Mouse (Mus musculus) CH12.LX (cell line): ENCODE measurements at regions not wholly inside any gene's neighbourhood (a gene's known extent, or its start where the extent isn't known, plus 50 kb on each side); places are given as distances from the start of the nearest gene placed in this dataset.

Experiments used
- DNase-seq: peaks from one replicate; pipeline ENCODE4 v3.0.0-alpha.2; 2013; ENCODE audit errors: extremely low read depth
- H3K27ac ChIP-seq: 2 replicates; pipeline ENCODE4 v1.5.1; 2012; ENCODE audit warnings: low read depth, mild to moderate bottlenecking, control low read depth, moderate library complexity; ENCODE audit not compliant: insufficient read depth
- H3K27me3 ChIP-seq: replicated peaks from 2 replicates; pipeline ENCODE3; 2012; ENCODE audit warnings: inconsistent platforms
- H3K36me3 ChIP-seq, 2 experiments: replicated peaks in 1 of 2; 2 replicates each; pipeline versions ENCODE3 to v1.6.1; 2012; ENCODE audit warnings: inconsistent platforms in 1 of 2, low read length in 1 of 2, mild to moderate bottlenecking in 1 of 2, mixed read lengths in 1 of 2, moderate library complexity in 1 of 2; ENCODE audit not compliant: control insufficient read depth in 1 of 2, insufficient read depth in 1 of 2
- H3K4me1 ChIP-seq, 2 experiments: 2 replicates each; pipeline ENCODE4 v1.6.1; 2012; ENCODE audit warnings: inconsistent platforms in 1 of 2, moderate library complexity in 1 of 2; ENCODE audit not compliant: insufficient read depth in 2 of 2, control insufficient read depth in 1 of 2
- H3K4me2 ChIP-seq: 2 replicates; pipeline ENCODE4 v1.6.1; 2012; ENCODE audit warnings: low read depth, mild to moderate bottlenecking, control low read depth; ENCODE audit not compliant: poor library complexity, insufficient read depth, severe bottlenecking
- H3K4me3 ChIP-seq, 3 experiments: fragments of 150-350 bp in 1 of 3; sonication (generic) in 1 of 3; replicated peaks in 1 of 3; 2 replicates each; pipeline versions ENCODE3 to v1.5.1; 2011 to 2012; ENCODE audit warnings: low read depth in 2 of 3, low read length in 2 of 3, mild to moderate bottlenecking in 2 of 3, moderate library complexity in 2 of 3, control low read depth in 1 of 3, improper control_type of control experiment in 1 of 3, inconsistent platforms in 1 of 3, mixed read lengths in 1 of 3; ENCODE audit not compliant: poor library complexity in 1 of 3
- H3K79me2 ChIP-seq: replicated peaks from 2 replicates; pipeline ENCODE4 v1.6.1; 2012; ENCODE audit warnings: mild to moderate bottlenecking, moderate library complexity; ENCODE audit not compliant: control insufficient read depth, poor library complexity, insufficient read depth, severe bottlenecking; ENCODE audit errors: extremely low read depth
- H3K9ac ChIP-seq: 2 replicates; pipeline ENCODE4 v1.6.1; 2012; ENCODE audit warnings: low read depth, mild to moderate bottlenecking, control low read depth, moderate library complexity; ENCODE audit not compliant: insufficient read depth
- H3K9me3 ChIP-seq: replicated peaks from 2 replicates; pipeline ENCODE3; 2012; ENCODE audit warnings: low read length, inconsistent platforms, mixed read lengths
- BHLHE40 ChIP-seq: IDR thresholded peaks from 2 replicates; pipeline ENCODE4 v1.6.1; 2011; ENCODE audit warnings: mild to moderate bottlenecking, low read depth, low read length, improper control_type of control experiment
- CHD1 ChIP-seq: IDR thresholded peaks from 2 replicates; pipeline ENCODE4 v1.6.1; 2012; ENCODE audit warnings: low read depth, low read length, improper control_type of control experiment, inconsistent platforms
- CHD2 ChIP-seq: IDR thresholded peaks from 2 replicates; pipeline ENCODE4 v1.6.1; 2011; ENCODE audit warnings: low read length, improper control_type of control experiment
- CTCF ChIP-seq, 2 experiments: IDR thresholded peaks in 1 of 2; conservative IDR thresholded peaks in 1 of 2; 2 replicates each; pipeline ENCODE4 v1.5.1; 2011 to 2012; ENCODE audit warnings: low read depth in 2 of 2, low read length in 2 of 2, improper control_type of control experiment in 1 of 2, inconsistent platforms in 1 of 2, mild to moderate bottlenecking in 1 of 2, moderate library complexity in 1 of 2
- ELF1 ChIP-seq: IDR thresholded peaks from 2 replicates; pipeline ENCODE4 v1.6.1; 2014; ENCODE audit warnings: low read depth, mild to moderate bottlenecking, inconsistent platforms, low read length, improper control_type of control experiment
- EP300 ChIP-seq: IDR thresholded peaks from 2 replicates; pipeline ENCODE4 v1.6.1; 2011; ENCODE audit warnings: low read length, improper control_type of control experiment
- ETS1 ChIP-seq: conservative IDR thresholded peaks from 2 replicates; pipeline ENCODE4 v1.6.1; 2012; ENCODE audit warnings: low read depth, mild to moderate bottlenecking, inconsistent platforms, low read length, improper control_type of control experiment, moderate library complexity
- GABPA ChIP-seq: IDR thresholded peaks from 2 replicates; pipeline ENCODE4 v1.6.1; 2012; ENCODE audit warnings: low read depth, low read length, improper control_type of control experiment, inconsistent platforms; ENCODE audit not compliant: insufficient replicate concordance
- IRF4 ChIP-seq: IDR thresholded peaks from 2 replicates; pipeline ENCODE4 v1.6.1; 2014; ENCODE audit warnings: low read depth, mild to moderate bottlenecking, inconsistent platforms, low read length, improper control_type of control experiment
- JUN ChIP-seq: IDR thresholded peaks from 2 replicates; pipeline ENCODE4 v1.6.1; 2011; ENCODE audit warnings: low read depth, mild to moderate bottlenecking, low read length, improper control_type of control experiment, moderate library complexity; ENCODE audit not compliant: insufficient read depth
- JUND ChIP-seq: conservative IDR thresholded peaks from 2 replicates; pipeline ENCODE4 v1.6.1; 2011; ENCODE audit warnings: low read depth, low read length, improper control_type of control experiment
- KAT2A ChIP-seq: IDR thresholded peaks from 2 replicates; pipeline ENCODE4 v1.6.1; 2012; ENCODE audit warnings: low read length, improper control_type of control experiment, inconsistent platforms; ENCODE audit not compliant: insufficient replicate concordance
- MAFK ChIP-seq: IDR thresholded peaks from 2 replicates; pipeline ENCODE4 v1.6.1; 2011; ENCODE audit warnings: low read length, improper control_type of control experiment; ENCODE audit not compliant: insufficient replicate concordance
- MAZ ChIP-seq: IDR thresholded peaks from 2 replicates; pipeline ENCODE4 v1.6.1; 2012; ENCODE audit warnings: low read depth, mild to moderate bottlenecking, inconsistent platforms, low read length, improper control_type of control experiment, moderate library complexity
- MYC ChIP-seq: IDR thresholded peaks from 2 replicates; pipeline ENCODE4 v1.6.1; 2011; ENCODE audit warnings: low read depth, mild to moderate bottlenecking, improper control_type of control experiment, low read length
- NELFE ChIP-seq: IDR thresholded peaks from 2 replicates; pipeline ENCODE4 v1.6.1; 2011; ENCODE audit warnings: low read depth, low read length, improper control_type of control experiment
- NRF1 ChIP-seq: IDR thresholded peaks from 2 replicates; pipeline ENCODE4 v1.6.1; 2014; ENCODE audit warnings: low read depth, mild to moderate bottlenecking, inconsistent platforms, low read length, improper control_type of control experiment, moderate library complexity
- PAX5 ChIP-seq: IDR thresholded peaks from 2 replicates; pipeline ENCODE4 v1.6.1; 2012; ENCODE audit warnings: low read length, inconsistent platforms, mixed read lengths
- POLR2A ChIP-seq: IDR thresholded peaks from 2 replicates; pipeline ENCODE4 v1.6.1; 2011; ENCODE audit warnings: low read depth, mild to moderate bottlenecking, improper control_type of control experiment, low read length
- POLR2AphosphoS2 ChIP-seq: IDR thresholded peaks from 2 replicates; pipeline ENCODE4 v1.6.1; 2011; ENCODE audit warnings: low read depth, low read length, improper control_type of control experiment
- RAD21 ChIP-seq: IDR thresholded peaks from 2 replicates; pipeline ENCODE4 v1.6.1; 2011; ENCODE audit warnings: low read depth, mild to moderate bottlenecking, low read length, improper control_type of control experiment, moderate library complexity
- RCOR1 ChIP-seq: conservative IDR thresholded peaks from 2 replicates; pipeline ENCODE4 v1.6.1; 2012; ENCODE audit warnings: low read depth, mild to moderate bottlenecking, inconsistent platforms, low read length, improper control_type of control experiment
- SMC3 ChIP-seq: IDR thresholded peaks from 2 replicates; pipeline ENCODE4 v1.6.1; 2011; ENCODE audit warnings: low read depth, low read length, improper control_type of control experiment
- TBP ChIP-seq: conservative IDR thresholded peaks from 2 replicates; pipeline ENCODE4 v1.6.1; 2011; ENCODE audit warnings: low read depth, low read length, improper control_type of control experiment
- UBTF ChIP-seq: IDR thresholded peaks from 2 replicates; pipeline ENCODE4 v1.6.1; 2012; ENCODE audit warnings: low read depth, mild to moderate bottlenecking, inconsistent platforms, low read length, improper control_type of control experiment, moderate library complexity
- USF2 ChIP-seq: conservative IDR thresholded peaks from 2 replicates; pipeline ENCODE4 v1.6.1; 2011; ENCODE audit warnings: low read depth, low read length, improper control_type of control experiment
- ZNF384 ChIP-seq: IDR thresholded peaks from 2 replicates; pipeline ENCODE4 v1.6.1; 2012; ENCODE audit warnings: low read depth, low read length, improper control_type of control experiment, inconsistent platforms
- dilution Hi-C: fragments of 300-500 bp; cut with MboI; formaldehyde crosslinking; loops from 2 replicates; pipeline ENCODE4 v1.14.3; 2020; ENCODE audit warnings: low sequenced_read_pairs; ENCODE audit not compliant: extremely low pct_unique_long_range_greater_than_20kb, extremely low pct_ligation_motif_present
- in situ Hi-C: fragments of 300-500 bp; cut with MboI; formaldehyde crosslinking; loops from 3 replicates; pipeline ENCODE4 v1.14.3; 2019; ENCODE audit warnings: low sequenced_read_pairs, low pct_ligation_motif_present, low pct_unique_long_range_greater_than_20kb, mixed read lengths

- H3K9ac ChIP-seq = no peak overlapping the region
- no peak overlapping the region for H3K27ac ChIP-seq
- H3K36me3 ChIP-seq = no peaks in the 10 kb centered on the region
- H3K4me2 ChIP-seq = no peak overlapping the region
- no peaks in the 10 kb centered on the region for H3K9me3 ChIP-seq
- no peak for DNase-seq
- in situ Hi-C loops (no loop called here), dilution Hi-C loops (no loop called here)
- H3K4me1 ChIP-seq = no peaks in the 10 kb centered on the region
- TF ChIP-seq NELFE (no peak), BHLHE40 (no peak), CTCF (conservative IDR thresholded peaks at IDR 0.05 in 1 of 2, IDR thresholded peaks at IDR 0.05 in 1 of 2; ENCODE audit: low read depth in 2 of 2, low read length in 2 of 2) (no peak), TBP (no peak), RAD21 (no peak), EP300 (no peak), PAX5 (no peak), RCOR1 (no peak), GABPA (no peak), JUND (no peak), POLR2AphosphoS2 (no peak), IRF4 (no peak), MAFK (no peak), SMC3 (no peak), CHD1 (no peak), POLR2A (no peak), ELF1 (no peak), MYC (no peak), ZNF384 (no peak), KAT2A (no peak)
- no peaks in the 10 kb centered on the region for H3K79me2 ChIP-seq
- no peak overlapping the region for H3K4me3 ChIP-seq
- no peaks in the 10 kb centered on the region for H3K27me3 ChIP-seq
These were observed 645.5 kb upstream of the Cdh11 start for GRCm38 (mm10) chr8:103430874-103431492.

DNA sequence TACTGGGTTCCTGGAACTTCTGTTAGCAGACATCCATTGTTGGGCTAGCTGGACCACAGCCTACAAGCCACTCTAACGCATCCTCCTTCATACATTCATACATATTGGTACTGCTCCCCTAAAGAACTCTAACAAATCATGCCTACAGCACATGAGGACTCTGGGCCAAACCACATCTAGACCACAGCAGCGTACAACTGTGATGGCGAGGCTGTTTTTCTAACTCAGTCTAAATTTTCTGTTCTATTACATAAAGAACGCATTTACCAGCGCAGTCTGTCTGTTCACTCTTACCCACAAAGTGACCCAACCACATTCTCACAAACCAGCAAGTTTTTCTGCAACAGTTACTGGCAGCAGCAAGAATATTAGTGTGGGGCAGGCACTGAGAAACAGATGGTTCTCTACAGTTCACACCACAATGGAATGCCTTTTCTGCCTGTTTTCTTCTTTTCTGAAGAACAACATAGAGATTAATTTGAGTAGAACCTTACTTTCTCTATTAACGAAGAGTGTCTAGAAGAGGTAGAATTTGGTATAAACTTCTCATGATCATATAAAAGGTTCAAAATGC lies 648.2 kb upstream of the Cdh11 start:
- DNase-seq = no peak
- H3K36me3 ChIP-seq = no peaks in the 10 kb centered on the region
- H3K4me3 ChIP-seq = no peak overlapping the region
- H3K4me1 ChIP-seq = no peaks in the 10 kb centered on the region
- in situ Hi-C loops (no loop called here), dilution Hi-C loops (no loop called here)
- no peaks in the 10 kb centered on the region for H3K9me3 ChIP-seq
- no peak overlapping the region for H3K9ac ChIP-seq
- no peaks in the 10 kb centered on the region for H3K79me2 ChIP-seq
- no peaks in the 10 kb centered on the region for H3K27me3 ChIP-seq
- H3K4me2 ChIP-seq = no peak overlapping the region
- no peak overlapping the region for H3K27ac ChIP-seq
- TF ChIP-seq GABPA (no peak), ETS1 (no peak), POLR2A (no peak), JUN (no peak), ZNF384 (no peak), JUND (no peak), CTCF (conservative IDR thresholded peaks at IDR 0.05 in 1 of 2, IDR thresholded peaks at IDR 0.05 in 1 of 2; ENCODE audit: low read depth in 2 of 2, low read length in 2 of 2) (no peak), USF2 (no peak), NRF1 (no peak), MAZ (no peak), CHD2 (no peak), UBTF (no peak), RCOR1 (no peak), EP300 (no peak)
